Mouse (Mus musculus): ENCODE measurements at regions not wholly inside any gene's neighbourhood (a gene's known extent, or its start where the extent isn't known, plus 50 kb on each side); places are given as distances from the start of the nearest gene placed in this dataset.

DNA sequence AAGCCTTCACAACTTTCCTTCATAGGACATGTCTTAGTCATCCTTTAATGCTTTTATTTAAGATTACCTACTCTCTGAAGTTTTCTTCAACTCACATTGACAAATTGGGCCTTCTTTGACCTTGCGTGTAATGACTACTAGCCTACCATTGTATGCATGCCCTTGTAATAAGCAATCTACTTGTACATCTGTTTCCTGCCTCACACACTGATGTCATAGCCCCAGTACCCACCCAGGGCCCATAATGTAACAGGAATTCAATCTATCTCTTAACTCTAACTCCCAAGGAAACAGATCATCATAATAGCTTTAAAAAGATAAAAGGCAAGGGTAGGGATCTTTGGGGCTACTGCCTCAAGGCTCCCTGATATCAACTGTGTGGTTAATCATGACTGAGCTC is 690.4 kb downstream of the Diaph3 start:
- WGBS = 79% methylated on average over 1 of the region's 1 CpGs
- no peaks in the 10 kb centered on the region for H3K27me3 ChIP-seq (replicated peaks; ENCODE audit: control insufficient read depth, insufficient read depth, low read length)
- H3K4me1 ChIP-seq (ENCODE audit: control insufficient read depth, insufficient read depth, low read length) = no peaks in the 10 kb centered on the region
- ATAC-seq = no peak; the same call in 1 of the 2 replicates
- no peaks in the 10 kb centered on the region for H3K36me3 ChIP-seq (ENCODE audit: control insufficient read depth, insufficient read depth, low read length)
- no peaks in the 10 kb centered on the region for H3K9me3 ChIP-seq (ENCODE audit: control insufficient read depth, low read length)
- H3K9ac ChIP-seq (ENCODE audit: low read depth, low read length) = no peak overlapping the region
- H3K27ac ChIP-seq (ENCODE audit: low read length) = no peak overlapping the region
- H3K4me2 ChIP-seq (ENCODE audit: low read depth, low read length) = no peak overlapping the region
- H3K4me3 ChIP-seq (ENCODE audit: low read length) = no peak overlapping the region

DNA sequence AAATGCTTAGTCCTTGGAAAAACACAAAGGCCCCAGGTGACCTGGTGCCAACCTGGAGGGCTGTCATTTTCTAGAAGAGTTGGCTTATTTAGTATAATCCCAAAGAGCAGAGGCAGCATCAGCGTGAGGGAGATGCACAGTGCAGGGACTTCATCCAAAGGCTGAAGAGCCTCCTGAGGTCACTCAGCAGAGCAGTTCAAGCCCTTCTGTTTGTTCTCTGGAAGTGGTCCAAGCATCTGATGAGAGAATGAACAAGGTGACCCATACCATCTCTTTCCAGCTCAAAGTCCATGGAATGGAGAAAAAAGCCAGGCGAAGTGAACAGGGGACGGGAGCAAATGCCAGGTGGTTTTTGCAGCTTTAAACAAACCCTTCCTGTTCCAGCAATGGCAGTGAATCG is 695.9 kb downstream of the Diaph3 start:
- Histone ChIP-seq H3K27me3 (replicated peaks; ENCODE audit: control insufficient read depth, insufficient read depth, low read length) (no peaks in the 10 kb centered on the region), H3K27ac (ENCODE audit: low read length) (no peak overlapping the region), H3K4me1 (ENCODE audit: control insufficient read depth, insufficient read depth, low read length) (no peaks in the 10 kb centered on the region), H3K4me2 (ENCODE audit: low read depth, low read length) (no peak overlapping the region), H3K9ac (ENCODE audit: low read depth, low read length) (no peak overlapping the region), H3K4me3 (ENCODE audit: low read length) (no peak overlapping the region), H3K36me3 (ENCODE audit: control insufficient read depth, insufficient read depth, low read length) (no peaks in the 10 kb centered on the region), H3K9me3 (ENCODE audit: control insufficient read depth, low read length) (no peaks in the 10 kb centered on the region)
- WGBS = 74% methylated on average over 4 of the region's 4 CpGs
- no peak for ATAC-seq

DNA sequence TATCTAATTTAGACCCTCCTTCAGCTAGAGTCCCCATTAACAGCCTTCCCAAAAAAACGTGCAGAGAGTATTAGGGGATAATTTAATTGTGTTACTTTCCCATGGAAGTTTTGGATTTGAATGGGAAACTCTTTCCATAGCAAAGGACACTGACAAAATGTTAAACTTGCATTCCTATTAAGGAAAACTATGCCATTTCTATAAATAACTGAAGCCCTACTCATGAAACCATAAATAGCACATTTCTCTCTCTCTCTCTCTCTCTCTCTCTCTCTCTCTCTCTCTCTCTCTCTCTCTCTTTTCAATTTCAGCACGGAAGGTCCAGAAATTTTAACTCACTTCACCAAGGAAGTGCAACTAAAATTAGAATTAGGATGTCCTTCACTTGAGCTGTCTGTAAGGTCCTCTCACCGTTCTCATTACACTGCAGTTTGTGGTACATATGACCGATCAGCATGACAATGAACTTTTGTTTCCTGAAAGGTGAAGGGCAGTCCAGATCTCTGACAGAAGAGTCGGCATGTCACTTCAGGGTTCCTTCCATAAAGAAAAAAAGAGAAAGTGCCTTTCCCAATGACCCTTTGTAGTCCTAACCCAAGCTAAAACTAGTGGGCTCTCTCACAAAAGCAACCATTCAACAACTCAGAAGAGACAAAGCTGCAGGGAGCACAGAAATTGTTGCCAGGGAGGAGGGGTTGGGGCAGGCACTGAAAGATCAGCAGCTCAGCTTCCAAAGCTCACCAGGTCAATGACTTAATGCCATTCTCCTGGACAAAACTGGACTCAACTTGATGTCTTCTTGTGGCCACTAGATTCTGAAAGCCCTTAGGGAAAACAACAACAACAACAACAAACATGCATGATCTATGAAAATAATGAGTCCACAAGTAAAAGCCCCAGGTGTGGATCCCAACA is 696.9 kb downstream of the Diaph3 start:
- H3K4me2 ChIP-seq (ENCODE audit: low read depth, low read length) = no peak overlapping the region
- 54% methylated on average over 5 of the region's 5 CpGs for WGBS
- no peak for ATAC-seq

DNA sequence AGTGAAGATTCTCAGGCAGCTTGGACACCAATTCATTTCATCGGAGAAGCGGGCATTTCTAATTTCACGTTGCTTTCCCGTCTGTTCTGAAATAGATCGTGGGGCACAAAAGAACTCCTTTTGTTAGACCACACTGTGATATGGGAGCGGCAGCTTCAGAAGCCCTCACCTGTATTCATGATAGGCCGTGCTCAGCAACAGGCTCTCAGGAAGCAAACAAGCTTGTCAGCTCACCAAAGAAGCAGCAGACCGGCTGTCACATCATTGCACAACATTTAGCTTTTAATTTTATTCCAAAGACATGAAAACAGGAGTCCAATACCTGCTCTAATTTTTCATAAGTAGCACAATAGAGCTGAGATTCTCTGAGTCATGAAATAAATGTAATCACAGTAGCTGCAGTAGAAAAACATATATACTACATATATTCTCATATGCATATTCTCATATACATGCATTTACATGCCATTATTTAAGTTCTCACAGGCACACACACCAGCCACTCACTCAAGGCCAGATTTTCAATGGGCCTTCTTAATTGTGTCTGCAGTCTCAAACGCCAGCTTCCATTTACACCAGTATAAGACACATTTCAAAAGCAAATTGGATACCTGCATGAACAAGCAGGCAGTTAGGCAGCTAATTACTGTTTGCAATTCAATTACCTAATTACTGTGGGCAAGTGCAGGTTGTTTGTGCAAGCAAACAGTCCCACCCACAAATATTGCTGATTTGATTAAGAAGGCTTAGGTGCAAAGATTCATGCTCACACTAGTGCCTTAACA is 698.9 kb downstream of the Diaph3 start:
- ATAC-seq = no peak
- H3K4me1 ChIP-seq (ENCODE audit: control insufficient read depth, insufficient read depth, low read length) = no peaks in the 10 kb centered on the region
- WGBS = 85% methylated on average over 9 of the region's 9 CpGs
- no peaks in the 10 kb centered on the region for H3K36me3 ChIP-seq (ENCODE audit: control insufficient read depth, insufficient read depth, low read length)
- H3K27me3 ChIP-seq (replicated peaks; ENCODE audit: control insufficient read depth, insufficient read depth, low read length) = no peaks in the 10 kb centered on the region
- no peak overlapping the region for H3K27ac ChIP-seq (ENCODE audit: low read length)
- H3K9ac ChIP-seq (ENCODE audit: low read depth, low read length) = no peak overlapping the region
- H3K9me3 ChIP-seq (ENCODE audit: control insufficient read depth, low read length) = no peaks in the 10 kb centered on the region
- H3K4me3 ChIP-seq (ENCODE audit: low read length) = no peak overlapping the region
- H3K4me2 ChIP-seq (ENCODE audit: low read depth, low read length) = no peak overlapping the region

More for the DNA sequence above, 696.9 kb downstream of the Diaph3 start:
- no peaks in the 10 kb centered on the region for H3K27me3 ChIP-seq (replicated peaks; ENCODE audit: control insufficient read depth, insufficient read depth, low read length)
- no peaks in the 10 kb centered on the region for H3K36me3 ChIP-seq (ENCODE audit: control insufficient read depth, insufficient read depth, low read length)
- no peak overlapping the region for H3K27ac ChIP-seq (ENCODE audit: low read length)
- no peaks in the 10 kb centered on the region for H3K4me1 ChIP-seq (ENCODE audit: control insufficient read depth, insufficient read depth, low read length)
- no peaks in the 10 kb centered on the region for H3K9me3 ChIP-seq (ENCODE audit: control insufficient read depth, low read length)
- H3K4me3 ChIP-seq (ENCODE audit: low read length) = no peak overlapping the region
- H3K9ac ChIP-seq (ENCODE audit: low read depth, low read length) = no peak overlapping the region

DNA sequence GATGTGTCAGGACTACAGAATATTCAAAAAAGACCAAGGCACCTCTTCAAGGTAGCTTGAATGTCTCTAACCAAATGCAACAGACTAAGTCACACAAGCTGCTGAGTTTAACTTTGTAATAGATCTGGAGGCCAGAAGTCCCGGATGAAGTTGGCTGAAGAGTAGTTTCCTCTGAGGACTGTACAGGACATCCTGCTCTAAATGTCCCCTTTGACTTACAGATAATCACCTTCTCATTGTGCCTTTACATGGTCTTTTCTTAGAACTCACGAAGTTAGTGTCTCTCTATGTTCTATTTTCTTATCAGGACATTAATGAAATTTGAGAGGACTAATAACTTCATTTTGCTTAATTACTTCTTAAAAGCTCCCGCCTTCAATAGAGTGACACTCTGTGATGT is 703.7 kb downstream of the Diaph3 start:
- H3K4me1 ChIP-seq (ENCODE audit: control insufficient read depth, insufficient read depth, low read length) = no peaks in the 10 kb centered on the region
- no peak overlapping the region for H3K4me3 ChIP-seq (ENCODE audit: low read length)
- no peaks in the 10 kb centered on the region for H3K36me3 ChIP-seq (ENCODE audit: control insufficient read depth, insufficient read depth, low read length)
- no peak overlapping the region for H3K27ac ChIP-seq (ENCODE audit: low read length)
- 80% methylated on average over 3 of the region's 3 CpGs for WGBS
- H3K9ac ChIP-seq (ENCODE audit: low read depth, low read length) = no peak overlapping the region
- no peaks in the 10 kb centered on the region for H3K9me3 ChIP-seq (ENCODE audit: control insufficient read depth, low read length)
- ATAC-seq = no peak
- no peak overlapping the region for H3K4me2 ChIP-seq (ENCODE audit: low read depth, low read length)
- no peaks in the 10 kb centered on the region for H3K27me3 ChIP-seq (replicated peaks; ENCODE audit: control insufficient read depth, insufficient read depth, low read length)

DNA sequence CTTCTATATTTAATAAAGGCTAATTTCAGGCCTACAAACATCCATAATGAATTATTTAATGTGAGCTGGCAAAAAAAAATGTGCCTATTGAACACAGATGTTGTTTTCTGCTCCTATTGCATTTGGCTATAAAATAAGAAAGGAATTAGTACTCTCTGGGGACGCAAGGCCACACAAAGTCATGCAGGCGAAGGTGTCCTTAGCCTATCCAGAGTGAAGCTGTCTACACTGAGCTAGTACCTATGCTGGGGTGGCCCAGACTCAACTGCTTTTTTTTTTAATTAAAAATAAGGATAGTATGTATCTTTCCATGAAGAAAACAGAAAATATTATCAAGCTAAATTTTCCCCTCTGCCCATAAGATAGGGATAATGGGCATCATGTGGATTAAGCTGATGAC is 705.7 kb downstream of the Diaph3 start:
- Histone ChIP-seq H3K4me3 (ENCODE audit: low read length) (no peak overlapping the region), H3K9me3 (ENCODE audit: control insufficient read depth, low read length) (no peaks in the 10 kb centered on the region), H3K27me3 (replicated peaks; ENCODE audit: control insufficient read depth, insufficient read depth, low read length) (no peaks in the 10 kb centered on the region), H3K9ac (ENCODE audit: low read depth, low read length) (no peak overlapping the region), H3K27ac (ENCODE audit: low read length) (no peak overlapping the region), H3K4me1 (ENCODE audit: control insufficient read depth, insufficient read depth, low read length) (no peaks in the 10 kb centered on the region), H3K4me2 (ENCODE audit: low read depth, low read length) (no peak overlapping the region), H3K36me3 (ENCODE audit: control insufficient read depth, insufficient read depth, low read length) (no peaks in the 10 kb centered on the region)
- 89% methylated on average over 2 of the region's 2 CpGs for WGBS
- no peak for ATAC-seq

DNA sequence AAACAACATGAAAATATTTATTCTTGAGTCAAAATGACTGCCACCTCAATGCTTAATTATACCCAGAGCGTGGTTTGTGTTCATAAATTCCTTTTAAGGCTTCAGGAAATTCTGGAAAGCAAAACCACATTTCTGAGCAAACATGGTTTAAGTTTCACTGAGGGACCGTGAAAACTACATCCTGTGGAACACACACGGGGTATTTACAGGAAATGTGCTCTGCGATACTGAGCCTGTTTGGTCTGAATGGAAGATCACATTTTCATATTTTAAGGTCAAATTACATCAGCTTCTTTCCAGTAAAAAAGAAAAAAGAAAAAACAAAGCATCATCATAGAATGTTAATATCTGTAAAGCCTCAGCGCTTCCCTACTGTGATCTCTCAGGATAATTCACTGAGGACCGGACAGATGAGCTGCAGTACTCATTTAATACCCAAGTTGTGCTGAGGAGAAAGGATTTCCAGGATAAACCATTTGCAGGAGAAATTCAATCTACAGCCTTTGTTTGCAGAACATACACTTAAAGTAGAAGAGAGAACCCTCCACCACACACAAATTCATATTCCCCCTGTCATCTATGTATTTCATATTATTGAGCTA is 709.7 kb downstream of the Diaph3 start:
- Histone ChIP-seq H3K4me3 (ENCODE audit: low read length) (no peak overlapping the region), H3K36me3 (ENCODE audit: control insufficient read depth, insufficient read depth, low read length) (no peaks in the 10 kb centered on the region), H3K27me3 (replicated peaks; ENCODE audit: control insufficient read depth, insufficient read depth, low read length) (no peaks in the 10 kb centered on the region), H3K9ac (ENCODE audit: low read depth, low read length) (no peak overlapping the region), H3K4me1 (ENCODE audit: control insufficient read depth, insufficient read depth, low read length) (no peaks in the 10 kb centered on the region), H3K4me2 (ENCODE audit: low read depth, low read length) (no peak overlapping the region), H3K27ac (ENCODE audit: low read length) (no peak overlapping the region), H3K9me3 (ENCODE audit: control insufficient read depth, low read length) (no peaks in the 10 kb centered on the region)
- ATAC-seq = no peak
- WGBS = 59% methylated on average over 6 of the region's 6 CpGs

DNA sequence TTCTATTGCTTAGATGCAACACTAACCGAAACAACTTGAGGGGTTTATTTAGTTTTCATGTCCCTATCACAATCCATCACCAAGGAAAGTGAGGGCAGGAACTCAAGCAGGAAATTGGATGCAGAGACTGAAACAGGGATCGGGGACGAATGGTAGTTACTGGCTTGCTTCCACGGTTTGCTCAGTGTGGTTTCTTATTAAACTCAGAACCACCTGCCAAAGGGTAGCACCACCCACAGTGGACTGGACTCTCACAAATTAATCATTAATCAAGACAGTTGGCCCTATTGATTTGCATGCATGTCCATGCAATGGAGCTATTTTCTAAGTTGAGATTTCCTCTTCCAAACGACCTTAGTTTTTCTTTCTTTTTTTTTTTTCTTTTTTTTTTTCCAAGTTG is 719.2 kb downstream of the Diaph3 start:
- H3K9me3 ChIP-seq (ENCODE audit: control insufficient read depth, low read length) = no peaks in the 10 kb centered on the region
- no peak for ATAC-seq
- H3K4me1 ChIP-seq (ENCODE audit: control insufficient read depth, insufficient read depth, low read length) = no peaks in the 10 kb centered on the region
- H3K4me3 ChIP-seq (ENCODE audit: low read length) = no peak overlapping the region
- H3K27ac ChIP-seq (ENCODE audit: low read length) = no peak overlapping the region
- no peaks in the 10 kb centered on the region for H3K27me3 ChIP-seq (replicated peaks; ENCODE audit: control insufficient read depth, insufficient read depth, low read length)
- no peak overlapping the region for H3K9ac ChIP-seq (ENCODE audit: low read depth, low read length)
- H3K36me3 ChIP-seq (ENCODE audit: control insufficient read depth, insufficient read depth, low read length) = no peaks in the 10 kb centered on the region
- 60% methylated on average over 5 of the region's 5 CpGs for WGBS
- H3K4me2 ChIP-seq (ENCODE audit: low read depth, low read length) = no peak overlapping the region

DNA sequence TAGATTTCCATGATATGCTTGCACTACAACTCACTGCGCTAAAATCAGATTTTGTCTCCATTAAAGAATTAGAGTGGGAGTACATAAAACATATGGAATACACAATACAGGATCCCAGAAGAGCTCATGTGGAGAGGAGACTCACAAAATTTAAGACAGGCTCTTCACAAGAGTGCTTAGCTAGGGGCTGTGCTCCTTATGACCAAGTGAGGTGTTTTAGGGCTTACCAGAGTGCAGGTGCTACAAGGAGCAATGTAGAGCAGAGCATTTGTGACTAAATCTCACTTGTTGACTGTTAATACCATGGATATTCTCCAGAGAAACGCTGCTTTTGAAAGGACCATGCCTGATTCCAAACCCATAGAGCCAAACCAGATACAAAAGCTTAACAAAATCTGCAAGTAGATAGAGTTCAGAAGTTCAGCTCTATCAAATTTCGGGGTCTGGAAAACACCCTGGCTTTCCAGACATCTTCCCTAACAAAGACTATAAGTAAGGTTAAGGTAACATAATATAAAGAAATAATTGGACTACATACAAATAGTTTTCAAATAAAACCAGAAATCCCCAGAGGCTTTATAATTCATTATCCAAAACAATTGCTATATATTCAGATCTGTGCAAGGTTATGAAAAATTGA is 721.0 kb downstream of the Diaph3 start:
- Histone ChIP-seq H3K9me3 (ENCODE audit: control insufficient read depth, low read length) (no peaks in the 10 kb centered on the region), H3K27ac (ENCODE audit: low read length) (no peak overlapping the region), H3K4me3 (ENCODE audit: low read length) (no peak overlapping the region), H3K27me3 (replicated peaks; ENCODE audit: control insufficient read depth, insufficient read depth, low read length) (no peaks in the 10 kb centered on the region), H3K9ac (ENCODE audit: low read depth, low read length) (no peak overlapping the region), H3K36me3 (ENCODE audit: control insufficient read depth, insufficient read depth, low read length) (no peaks in the 10 kb centered on the region), H3K4me1 (ENCODE audit: control insufficient read depth, insufficient read depth, low read length) (no peaks in the 10 kb centered on the region), H3K4me2 (ENCODE audit: low read depth, low read length) (no peak overlapping the region)
- 73% methylated on average over 3 of the region's 3 CpGs for WGBS
- no peak for ATAC-seq
